Mouse (Mus musculus): ENCODE measurements at regions not wholly inside any gene's neighbourhood (a gene's known extent, or its start where the extent isn't known, plus 50 kb on each side); places are given as distances from the start of the nearest gene placed in this dataset.

DNA sequence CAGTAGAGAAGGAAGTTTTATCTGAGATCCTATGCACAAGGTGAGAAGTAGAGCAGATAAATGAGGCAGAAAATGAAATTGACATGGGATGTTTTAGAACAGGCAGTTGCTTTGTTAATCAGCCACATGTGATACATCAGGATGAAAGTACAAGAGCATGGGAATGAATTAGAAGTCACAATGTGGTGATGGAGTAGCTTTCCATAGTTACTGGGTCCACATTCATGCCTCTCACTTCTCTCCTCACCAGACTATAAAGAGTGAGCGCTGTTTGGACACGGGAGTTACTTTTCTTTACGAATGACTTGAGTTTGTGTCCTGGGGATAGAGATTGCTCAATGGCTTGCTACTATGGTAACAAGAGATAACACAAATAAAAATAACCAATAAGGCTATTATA, 1076.6 kb downstream of the Rapgef2 start:
- no peak overlapping the region for H3K4me3 ChIP-seq
- H3K27me3 ChIP-seq = no peaks in the 10 kb centered on the region
- H3K9me3 ChIP-seq (replicated peaks) = no peaks in the 10 kb centered on the region
- no peak overlapping the region for H3K9ac ChIP-seq
- no peak for ATAC-seq (replicated peaks; ENCODE audit: insufficient number of reproducible peaks, insufficient read depth, low FRiP score, low read depth)
- H3K4me1 ChIP-seq (replicated peaks) = no peaks in the 10 kb centered on the region
- H3K27ac ChIP-seq = no peak overlapping the region
- 66% methylated on average over 3 of the region's 3 CpGs for whole genome bisulfite sequencing
- H3K36me3 ChIP-seq = no peaks in the 10 kb centered on the region
- H3K4me2 ChIP-seq = no peak overlapping the region

DNA sequence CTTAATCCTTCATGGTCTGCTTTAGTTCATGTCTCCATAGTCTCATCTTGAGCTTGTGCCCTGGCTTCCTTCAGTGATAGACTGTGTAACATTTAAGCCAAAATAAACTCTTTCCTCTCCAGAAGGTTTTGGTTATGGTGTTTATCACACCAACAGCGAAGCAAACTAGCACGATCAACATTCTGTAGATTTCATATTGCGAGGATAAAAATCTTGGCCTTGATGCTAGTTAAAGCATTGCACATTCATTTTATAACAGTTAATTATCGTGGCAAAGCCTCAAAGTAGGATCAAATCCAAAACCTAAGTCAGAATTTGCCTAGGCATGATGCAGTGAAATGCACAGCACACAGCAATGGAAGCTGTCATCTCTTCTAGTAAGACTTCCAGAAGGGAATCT, 1123.7 kb downstream of the Rapgef2 start:
- 76% methylated on average over 4 of the region's 4 CpGs for WGBS

DNA sequence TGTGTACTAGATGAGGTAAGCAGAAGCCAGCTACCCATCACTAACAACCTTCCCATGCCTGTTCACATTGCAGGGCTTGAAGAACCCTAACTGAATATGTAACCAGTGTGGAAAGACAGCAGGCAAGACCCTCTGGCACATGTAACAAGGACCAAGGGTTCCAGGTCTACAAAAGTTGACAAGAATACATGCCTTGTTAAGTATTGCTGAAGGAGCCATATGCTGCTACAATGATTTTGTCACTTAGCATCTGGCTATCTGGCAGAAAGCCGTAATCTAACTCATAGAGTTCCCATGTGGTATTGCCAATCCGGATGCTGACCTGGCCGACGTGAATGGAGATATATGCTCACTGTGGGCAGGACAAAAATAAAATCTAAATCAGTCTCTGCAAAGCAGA, 1127.9 kb downstream of the Rapgef2 start:
- Histone ChIP-seq H3K4me2 (no peak overlapping the region), H3K4me3 (no peak overlapping the region), H3K27me3 (no peaks in the 10 kb centered on the region), H3K9me3 (replicated peaks) (no peaks in the 10 kb centered on the region), H3K27ac (no peak overlapping the region), H3K9ac (no peak overlapping the region), H3K36me3 (no peaks in the 10 kb centered on the region), H3K4me1 (replicated peaks) (no peaks in the 10 kb centered on the region)
- 80% methylated on average over 4 of the region's 4 CpGs for WGBS
- no peak for ATAC-seq (replicated peaks; ENCODE audit: insufficient number of reproducible peaks, insufficient read depth, low FRiP score, low read depth)

More for the DNA sequence above, 1123.7 kb downstream of the Rapgef2 start:
- Histone ChIP-seq H3K27ac (no peak overlapping the region), H3K4me1 (replicated peaks) (no peaks in the 10 kb centered on the region), H3K27me3 (no peaks in the 10 kb centered on the region), H3K9ac (no peak overlapping the region), H3K9me3 (replicated peaks) (no peaks in the 10 kb centered on the region), H3K36me3 (no peaks in the 10 kb centered on the region), H3K4me2 (no peak overlapping the region), H3K4me3 (no peak overlapping the region)
- ATAC-seq (replicated peaks; ENCODE audit: insufficient number of reproducible peaks, insufficient read depth, low FRiP score, low read depth) = no peak
